Mouse (Mus musculus): ENCODE measurements around the gene Asic2.

DNA sequence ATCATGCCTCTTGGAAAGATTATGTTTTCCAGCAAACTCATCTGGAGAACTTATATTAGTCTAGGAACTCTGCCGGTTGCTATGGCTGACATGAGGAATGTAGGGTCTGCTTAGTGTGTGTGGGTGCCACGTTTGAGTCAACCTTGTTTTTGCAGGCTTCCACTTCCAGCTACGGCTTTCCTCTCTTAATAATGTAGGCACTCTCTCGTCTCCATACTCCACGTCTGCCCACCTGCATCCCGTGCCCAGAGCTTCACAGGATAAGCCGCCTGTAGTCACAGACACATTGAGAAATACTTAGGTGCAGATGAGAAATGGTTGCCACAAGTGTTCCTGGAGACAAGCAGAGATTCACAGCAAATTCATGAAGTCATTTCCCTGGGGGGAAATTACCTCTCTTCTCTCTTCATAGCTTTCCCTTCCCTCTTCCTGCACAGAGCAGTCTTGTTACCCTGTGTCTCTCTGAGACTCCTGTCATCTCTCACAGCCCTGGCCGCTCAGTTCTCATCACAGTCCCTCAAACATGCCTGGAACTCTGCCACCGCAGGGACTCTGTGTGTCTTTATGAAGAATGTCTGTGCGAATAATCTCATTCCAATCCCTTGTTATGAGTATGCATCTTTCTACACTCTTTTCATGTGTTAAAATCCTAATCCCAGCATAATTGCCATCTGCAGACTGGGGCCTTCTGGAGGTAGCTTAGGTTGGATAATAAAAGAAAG is 102.4 kb downstream of the Asic2 start:
- TF ChIP-seq CTCF (IDR thresholded peaks at IDR 0.05; ENCODE audit: low read depth): no peak
- TF ChIP-seq EP300 (optimal IDR thresholded peaks at IDR 0.05): no peak

All from stomach, postnatal 0 days (tissue).